Mouse (Mus musculus): ENCODE results near the gene Gm13275.
"Not testable (repeated sequence)": the region's sequence is repeated elsewhere in the genome, so short reads cannot be mapped to it uniquely, and the experiment has no call there.

DNA sequence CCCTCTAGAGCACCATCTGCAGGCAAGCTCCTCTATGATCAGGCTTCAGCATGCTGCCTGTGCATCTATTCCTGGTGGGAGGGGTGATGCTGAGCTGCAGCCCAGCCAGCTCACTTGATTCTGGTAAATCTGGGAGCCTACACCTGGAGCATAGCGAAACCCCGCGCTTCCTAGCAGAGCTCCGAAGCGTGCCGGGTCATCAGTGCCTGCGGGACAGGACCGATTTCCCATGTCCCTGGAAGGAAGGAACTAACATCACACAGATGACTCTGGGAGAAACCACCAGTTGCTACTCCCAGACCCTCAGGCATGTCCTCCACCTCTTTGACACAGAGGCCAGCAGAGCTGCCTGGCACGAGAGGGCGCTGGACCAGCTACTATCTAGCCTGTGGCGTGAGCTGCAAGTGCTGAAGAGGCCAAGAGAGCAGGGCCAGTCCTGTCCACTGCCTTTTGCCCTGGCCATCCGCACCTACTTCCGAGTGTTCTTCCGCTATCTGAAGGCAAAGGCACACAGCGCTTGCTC lies 39.4 kb upstream of the Gm13275 start, which contains the start of gene Gm13271:
- not testable (repeated sequence) for TF ChIP-seq MAX (IDR thresholded peaks at IDR 0.05; ENCODE audit: low read length); GABPA (IDR thresholded peaks at IDR 0.05; ENCODE audit: insufficient replicate concordance, low read depth, low read length); ZC3H11A (IDR thresholded peaks at IDR 0.05; ENCODE audit: low read depth, low read length); KAT2A (IDR thresholded peaks at IDR 0.05; ENCODE audit: insufficient replicate concordance, low read length); ELF1 (IDR thresholded peaks at IDR 0.05; ENCODE audit: low read depth, low read length); POLR2AphosphoS2 (IDR thresholded peaks at IDR 0.05; ENCODE audit: low read depth, low read length); E2F4 (IDR thresholded peaks at IDR 0.05; ENCODE audit: insufficient replicate concordance, low read depth, low read length); POLR2A (IDR thresholded peaks at IDR 0.05; ENCODE audit: low read depth, low read length); CHD1 (IDR thresholded peaks at IDR 0.05; ENCODE audit: low read depth, low read length)
- peak in 1 of 2 experiments; percentile 29; a peak in 2 of 4 replicates for TF ChIP-seq CTCF (conservative IDR thresholded peaks at IDR 0.05 in 1 of 2, IDR thresholded peaks at IDR 0.05 in 1 of 2; ENCODE audit: low read depth in 2 of 2, low read length in 2 of 2)

All from CH12.LX (cell line).